Mouse (Mus musculus): ENCODE data around the gene Syt16. TPM values are rescaled to one million over a fixed set of nuclear protein-coding genes. Genes with fewer than 3 reads are reported as not detected.

Gene Syt16
- polyA plus RNA-seq, 1 experiment: 0.01 TPM

GRCm38 (mm10) chr12:74312611-74313010 lies 315.1 kb downstream of the Syt16 start:
- Histone ChIP-seq H3K27me3 (ENCODE audit: control insufficient read depth, insufficient read depth, insufficient read length) (no peaks in the 10 kb centered on the region), H3K36me3 (ENCODE audit: control insufficient read depth, insufficient read depth) (no peaks in the 10 kb centered on the region), H3K4me3 (ENCODE audit: insufficient read depth, poor library complexity, severe bottlenecking) (no peak overlapping the region), H3ac (ENCODE audit: control insufficient read depth, insufficient read length, low read depth) (no peak overlapping the region), H3K79me3 (ENCODE audit: low read depth) (no peaks in the 10 kb centered on the region), H3K79me2 (ENCODE audit: control insufficient read depth, insufficient read depth) (no peaks in the 10 kb centered on the region)
- TF ChIP-seq MYOG (IDR thresholded peaks at IDR 0.05; ENCODE audit: control insufficient read depth, extremely low read depth, insufficient read length): no peak
- TF ChIP-seq MYOD1 (IDR thresholded peaks at IDR 0.05; ENCODE audit: control insufficient read depth, insufficient read length, low read depth): no peak
- TF ChIP-seq CTCF (IDR thresholded peaks at IDR 0.05; ENCODE audit: control insufficient read depth, insufficient read depth, insufficient read length): no peak
- TF ChIP-seq USF1 (IDR thresholded peaks at IDR 0.05; ENCODE audit: low read depth): no peak
- no peak for TF ChIP-seq FOSL1 (IDR thresholded peaks at IDR 0.05; ENCODE audit: insufficient read depth, low read length, poor library complexity, severe bottlenecking)
- TF ChIP-seq CEBPB (IDR thresholded peaks at IDR 0.05; ENCODE audit: low read depth): no peak
- no peak for TF ChIP-seq MAX (IDR thresholded peaks at IDR 0.05)

GRCm38 (mm10) chr12:74315221-74315620 lies 317.8 kb downstream of the Syt16 start:
- TF ChIP-seq CTCF (IDR thresholded peaks at IDR 0.05; ENCODE audit: control insufficient read depth, insufficient read depth, insufficient read length) (no peak), MYOD1 (IDR thresholded peaks at IDR 0.05; ENCODE audit: control insufficient read depth, insufficient read length, low read depth) (no peak), MAX (IDR thresholded peaks at IDR 0.05) (no peak), CEBPB (IDR thresholded peaks at IDR 0.05; ENCODE audit: low read depth) (no peak), FOSL1 (IDR thresholded peaks at IDR 0.05; ENCODE audit: insufficient read depth, low read length, poor library complexity, severe bottlenecking) (no peak), MYOG (IDR thresholded peaks at IDR 0.05; ENCODE audit: control insufficient read depth, extremely low read depth, insufficient read length) (no peak), USF1 (IDR thresholded peaks at IDR 0.05; ENCODE audit: low read depth) (no peak)
- Histone ChIP-seq H3K79me3 (ENCODE audit: low read depth) (no peaks in the 10 kb centered on the region), H3K79me2 (ENCODE audit: control insufficient read depth, insufficient read depth) (no peaks in the 10 kb centered on the region)

GRCm38 (mm10) chr12:74316344-74316973 lies 319.0 kb downstream of the Syt16 start, which contains the start of gene Gm11042:
Gene Gm11042, minus strand, starts transcription at chr12:74316394.
- TF ChIP-seq MYOG (IDR thresholded peaks at IDR 0.05; ENCODE audit: control insufficient read depth, extremely low read depth, insufficient read length) (no peak), USF1 (IDR thresholded peaks at IDR 0.05; ENCODE audit: low read depth) (no peak), MAX (IDR thresholded peaks at IDR 0.05) (no peak), CTCF (IDR thresholded peaks at IDR 0.05; ENCODE audit: control insufficient read depth, insufficient read depth, insufficient read length) (no peak), CEBPB (IDR thresholded peaks at IDR 0.05; ENCODE audit: low read depth) (no peak), MYOD1 (IDR thresholded peaks at IDR 0.05; ENCODE audit: control insufficient read depth, insufficient read length, low read depth) (no peak), FOSL1 (IDR thresholded peaks at IDR 0.05; ENCODE audit: insufficient read depth, low read length, poor library complexity, severe bottlenecking) (no peak)
- H3K27me3 ChIP-seq (ENCODE audit: control insufficient read depth, insufficient read depth, insufficient read length): no peaks in the 10 kb centered on the region

More at GRCm38 (mm10) chr12:74315221-74315620, 317.8 kb downstream of the Syt16 start:
- Histone ChIP-seq H3ac (ENCODE audit: control insufficient read depth, insufficient read length, low read depth) (no peak overlapping the region), H3K27me3 (ENCODE audit: control insufficient read depth, insufficient read depth, insufficient read length) (no peaks in the 10 kb centered on the region), H3K4me3 (ENCODE audit: insufficient read depth, poor library complexity, severe bottlenecking) (no peak overlapping the region), H3K36me3 (ENCODE audit: control insufficient read depth, insufficient read depth) (no peaks in the 10 kb centered on the region)

GRCm38 (mm10) chr12:74316989-74317759 lies 319.7 kb downstream of the Syt16 start:
- Histone ChIP-seq H3K79me2 (ENCODE audit: control insufficient read depth, insufficient read depth) (no peaks in the 10 kb centered on the region), H3K36me3 (ENCODE audit: control insufficient read depth, insufficient read depth) (no peaks in the 10 kb centered on the region), H3K27me3 (ENCODE audit: control insufficient read depth, insufficient read depth, insufficient read length) (no peaks in the 10 kb centered on the region), H3ac (ENCODE audit: control insufficient read depth, insufficient read length, low read depth) (no peak overlapping the region), H3K4me3 (ENCODE audit: insufficient read depth, poor library complexity, severe bottlenecking) (peak overlapping the region; percentile 38), H3K79me3 (ENCODE audit: low read depth) (no peaks in the 10 kb centered on the region)
- TF ChIP-seq MAX (IDR thresholded peaks at IDR 0.05) (no peak), USF1 (IDR thresholded peaks at IDR 0.05; ENCODE audit: low read depth) (no peak), CTCF (IDR thresholded peaks at IDR 0.05; ENCODE audit: control insufficient read depth, insufficient read depth, insufficient read length) (peak; percentile 42), MYOG (IDR thresholded peaks at IDR 0.05; ENCODE audit: control insufficient read depth, extremely low read depth, insufficient read length) (no peak)

More at GRCm38 (mm10) chr12:74316344-74316973, 319.0 kb downstream of the Syt16 start, which contains the start of gene Gm11042:
- Histone ChIP-seq H3K79me3 (ENCODE audit: low read depth) (no peaks in the 10 kb centered on the region), H3K79me2 (ENCODE audit: control insufficient read depth, insufficient read depth) (no peaks in the 10 kb centered on the region), H3K36me3 (ENCODE audit: control insufficient read depth, insufficient read depth) (no peaks in the 10 kb centered on the region), H3ac (ENCODE audit: control insufficient read depth, insufficient read length, low read depth) (peak within 1 kb of the TSS; percentile 45), H3K4me3 (ENCODE audit: insufficient read depth, poor library complexity, severe bottlenecking) (peak within 1 kb of the TSS; percentile 38)

GRCm38 (mm10) chr12:74320318-74320717 lies 322.9 kb downstream of the Syt16 start:
- Histone ChIP-seq H3K27me3 (ENCODE audit: control insufficient read depth, insufficient read depth, insufficient read length) (no peaks in the 10 kb centered on the region), H3K36me3 (ENCODE audit: control insufficient read depth, insufficient read depth) (no peaks in the 10 kb centered on the region), H3K79me2 (ENCODE audit: control insufficient read depth, insufficient read depth) (no peaks in the 10 kb centered on the region), H3K4me3 (ENCODE audit: insufficient read depth, poor library complexity, severe bottlenecking) (no peak overlapping the region), H3K79me3 (ENCODE audit: low read depth) (no peaks in the 10 kb centered on the region), H3ac (ENCODE audit: control insufficient read depth, insufficient read length, low read depth) (no peak overlapping the region)
- no peak for TF ChIP-seq MYOD1 (IDR thresholded peaks at IDR 0.05; ENCODE audit: control insufficient read depth, insufficient read length, low read depth)
- peak; percentile 61 for TF ChIP-seq CTCF (IDR thresholded peaks at IDR 0.05; ENCODE audit: control insufficient read depth, insufficient read depth, insufficient read length)
